Mouse (Mus musculus): ENCODE results near the gene Prune2.

The Prune2 gene

GRCm38 (mm10) chr19:17238471-17238870 is 282.6 kb downstream of the Prune2 start:
- TF ChIP-seq NANOG (IDR thresholded peaks at IDR 0.05; ENCODE audit: borderline replicate concordance, low read length) = no peak
- no peak for TF ChIP-seq POU5F1 (IDR thresholded peaks at IDR 0.05; ENCODE audit: borderline replicate concordance, low read length)
- no peak for TF ChIP-seq CTCF (conservative IDR thresholded peaks at IDR 0.05; ENCODE audit: low read length)
- Histone ChIP-seq H3K4me1 (replicated peaks; ENCODE audit: low read depth, low read length) (no peaks in the 10 kb centered on the region), H3K9me3 (ENCODE audit: low read length) (no peaks in the 10 kb centered on the region), H3K36me3 (ENCODE audit: insufficient read depth, low read length) (no peaks in the 10 kb centered on the region), H3K4me3 (replicated peaks; ENCODE audit: low read length) (no peak overlapping the region), H3K27me3 (ENCODE audit: insufficient read depth, low read length) (no peaks in the 10 kb centered on the region)

GRCm38 (mm10) chr19:17240170-17241077 is 284.5 kb downstream of the Prune2 start:
- H3K4me3 ChIP-seq (replicated peaks; ENCODE audit: low read length) = no peak overlapping the region
- TF ChIP-seq POU5F1 (IDR thresholded peaks at IDR 0.05; ENCODE audit: borderline replicate concordance, low read length) = no peak
- TF ChIP-seq CTCF (conservative IDR thresholded peaks at IDR 0.05; ENCODE audit: low read length) = no peak
- TF ChIP-seq NANOG (IDR thresholded peaks at IDR 0.05; ENCODE audit: borderline replicate concordance, low read length) = no peak

GRCm38 (mm10) chr19:17241206-17241605 is 285.3 kb downstream of the Prune2 start:
- no peaks in the 10 kb centered on the region for H3K36me3 ChIP-seq (ENCODE audit: insufficient read depth, low read length)

More at GRCm38 (mm10) chr19:17240170-17241077, 284.5 kb downstream of the Prune2 start:
- Histone ChIP-seq H3K4me1 (replicated peaks; ENCODE audit: low read depth, low read length) (no peaks in the 10 kb centered on the region), H3K36me3 (ENCODE audit: insufficient read depth, low read length) (no peaks in the 10 kb centered on the region), H3K9me3 (ENCODE audit: low read length) (no peaks in the 10 kb centered on the region), H3K27me3 (ENCODE audit: insufficient read depth, low read length) (no peaks in the 10 kb centered on the region)

GRCm38 (mm10) chr19:17242962-17243361 is 287.0 kb downstream of the Prune2 start:
- Histone ChIP-seq H3K4me1 (replicated peaks; ENCODE audit: low read depth, low read length) (no peaks in the 10 kb centered on the region), H3K4me3 (replicated peaks; ENCODE audit: low read length) (no peak overlapping the region), H3K27me3 (ENCODE audit: insufficient read depth, low read length) (no peaks in the 10 kb centered on the region), H3K9me3 (ENCODE audit: low read length) (no peaks in the 10 kb centered on the region), H3K36me3 (ENCODE audit: insufficient read depth, low read length) (no peaks in the 10 kb centered on the region)
- TF ChIP-seq POU5F1 (IDR thresholded peaks at IDR 0.05; ENCODE audit: borderline replicate concordance, low read length) (no peak), NANOG (IDR thresholded peaks at IDR 0.05; ENCODE audit: borderline replicate concordance, low read length) (no peak), CTCF (conservative IDR thresholded peaks at IDR 0.05; ENCODE audit: low read length) (no peak)

More at GRCm38 (mm10) chr19:17241206-17241605, 285.3 kb downstream of the Prune2 start:
- no peak for TF ChIP-seq CTCF (conservative IDR thresholded peaks at IDR 0.05; ENCODE audit: low read length)
- TF ChIP-seq POU5F1 (IDR thresholded peaks at IDR 0.05; ENCODE audit: borderline replicate concordance, low read length) = no peak
- no peak for TF ChIP-seq NANOG (IDR thresholded peaks at IDR 0.05; ENCODE audit: borderline replicate concordance, low read length)
- Histone ChIP-seq H3K27me3 (ENCODE audit: insufficient read depth, low read length) (no peaks in the 10 kb centered on the region), H3K4me3 (replicated peaks; ENCODE audit: low read length) (no peak overlapping the region), H3K9me3 (ENCODE audit: low read length) (no peaks in the 10 kb centered on the region), H3K4me1 (replicated peaks; ENCODE audit: low read depth, low read length) (no peaks in the 10 kb centered on the region)

GRCm38 (mm10) chr19:17244544-17244943 is 288.6 kb downstream of the Prune2 start:
- TF ChIP-seq CTCF (conservative IDR thresholded peaks at IDR 0.05; ENCODE audit: low read length) (no peak), NANOG (IDR thresholded peaks at IDR 0.05; ENCODE audit: borderline replicate concordance, low read length) (no peak), POU5F1 (IDR thresholded peaks at IDR 0.05; ENCODE audit: borderline replicate concordance, low read length) (no peak)
- H3K4me1 ChIP-seq (replicated peaks; ENCODE audit: low read depth, low read length) = no peaks in the 10 kb centered on the region
- H3K9me3 ChIP-seq (ENCODE audit: low read length) = no peaks in the 10 kb centered on the region
- H3K4me3 ChIP-seq (replicated peaks; ENCODE audit: low read length) = no peak overlapping the region
- H3K36me3 ChIP-seq (ENCODE audit: insufficient read depth, low read length) = no peaks in the 10 kb centered on the region
- H3K27me3 ChIP-seq (ENCODE audit: insufficient read depth, low read length) = no peaks in the 10 kb centered on the region

GRCm38 (mm10) chr19:17247352-17247925 is 291.5 kb downstream of the Prune2 start:
- Histone ChIP-seq H3K9me3 (ENCODE audit: low read length) (peaks cover 3% of the 10 kb centered on the region; the same call in 1 of the 2 replicates), H3K27me3 (ENCODE audit: insufficient read depth, low read length) (no peaks in the 10 kb centered on the region)
- TF ChIP-seq POU5F1 (IDR thresholded peaks at IDR 0.05; ENCODE audit: borderline replicate concordance, low read length) (no peak), NANOG (IDR thresholded peaks at IDR 0.05; ENCODE audit: borderline replicate concordance, low read length) (no peak), CTCF (conservative IDR thresholded peaks at IDR 0.05; ENCODE audit: low read length) (no peak)

GRCm38 (mm10) chr19:17249691-17250090 is 293.8 kb downstream of the Prune2 start:
- Histone ChIP-seq H3K9me3 (ENCODE audit: low read length) (peaks cover 3% of the 10 kb centered on the region; the same call in 1 of the 2 replicates), H3K4me1 (replicated peaks; ENCODE audit: low read depth, low read length) (no peaks in the 10 kb centered on the region), H3K36me3 (ENCODE audit: insufficient read depth, low read length) (no peaks in the 10 kb centered on the region), H3K4me3 (replicated peaks; ENCODE audit: low read length) (no peak overlapping the region), H3K27me3 (ENCODE audit: insufficient read depth, low read length) (no peaks in the 10 kb centered on the region)
- no peak for TF ChIP-seq NANOG (IDR thresholded peaks at IDR 0.05; ENCODE audit: borderline replicate concordance, low read length)
- no peak for TF ChIP-seq CTCF (conservative IDR thresholded peaks at IDR 0.05; ENCODE audit: low read length)
- TF ChIP-seq POU5F1 (IDR thresholded peaks at IDR 0.05; ENCODE audit: borderline replicate concordance, low read length) = no peak

More at GRCm38 (mm10) chr19:17247352-17247925, 291.5 kb downstream of the Prune2 start:
- no peak overlapping the region for H3K4me3 ChIP-seq (replicated peaks; ENCODE audit: low read length)
- H3K4me1 ChIP-seq (replicated peaks; ENCODE audit: low read depth, low read length) = no peaks in the 10 kb centered on the region
- H3K36me3 ChIP-seq (ENCODE audit: insufficient read depth, low read length) = no peaks in the 10 kb centered on the region

- H3K9me3 ChIP-seq (ENCODE audit: low read length) = peaks cover 3% of the 10 kb centered on the region; the same call in 1 of the 2 replicates
- H3K4me3 ChIP-seq (replicated peaks; ENCODE audit: low read length) = no peak overlapping the region
- no peaks in the 10 kb centered on the region for H3K4me1 ChIP-seq (replicated peaks; ENCODE audit: low read depth, low read length)
- TF ChIP-seq POU5F1 (IDR thresholded peaks at IDR 0.05; ENCODE audit: borderline replicate concordance, low read length) = no peak
- no peak for TF ChIP-seq CTCF (conservative IDR thresholded peaks at IDR 0.05; ENCODE audit: low read length)
- TF ChIP-seq NANOG (IDR thresholded peaks at IDR 0.05; ENCODE audit: borderline replicate concordance, low read length) = no peak
- H3K36me3 ChIP-seq (ENCODE audit: insufficient read depth, low read length) = no peaks in the 10 kb centered on the region
- H3K27me3 ChIP-seq (ENCODE audit: insufficient read depth, low read length) = no peaks in the 10 kb centered on the region
Observed at GRCm38 (mm10) chr19:17250801-17251200, 294.9 kb downstream of the Prune2 start.
